Mouse (Mus musculus) activated CD4-positive, CD25-positive, alpha-beta regulatory T cell (primary cell): ENCODE data around the gene Gm9. TPM values are rescaled to one million over a fixed set of nuclear protein-coding genes. Genes with fewer than 3 reads are reported as not detected.

Experiments used
- polyA plus RNA-seq, 2 experiments: library from polyadenylated mRNA; unstranded; fragments of 100-300 nt; shearing (Covaris generic); gene quantifications; one replicate each; pipeline ENCODE4 v1.2.1; 2017

Gm9 gene
- polyA plus RNA-seq = not detected

GRCm38 (mm10) chrX:37210941-37211340 lies at the start of gene Gm9:
Gene Gm9 (minus strand): TSS chrX:37211041.

GRCm38 (mm10) chrX:37249619-37250018 lies 38.8 kb upstream of the Gm9 start, which contains the start of gene Rhox3a:
Gene Rhox3a (plus strand): TSS chrX:37249919.

GRCm38 (mm10) chrX:37244676-37245075 lies 33.8 kb upstream of the Gm9 start, which contains the start of gene Rhox2a:
Gene Rhox2a (plus strand): TSS chrX:37244976.

GRCm38 (mm10) chrX:37222158-37222557 lies 11.3 kb upstream of the Gm9 start, which contains the start of gene Rhox1:
Gene Rhox1 (minus strand): TSS chrX:37222258.

GRCm38 (mm10) chrX:37191105-37191743 lies 19.6 kb downstream of the Gm9 start, which contains the start of the genes Ndufa1 and Rnf113a1:
Gene Ndufa1 (minus strand): TSS chrX:37191163.
Gene Rnf113a1 (plus strand): TSS chrX:37191245.

GRCm38 (mm10) chrX:37168742-37169141 lies 42.1 kb downstream of the Gm9 start, which contains the start of gene Akap14:
Gene Akap14 (minus strand): TSS chrX:37168842.

Other genes with a start within 250 kb of the Gm9 start
- gene Sept6, start 219.2 kb downstream of the Gm9 start, polyA plus RNA-seq = 100 to 1,000 TPM; 108 to 117 TPM
- gene Sowahd, start 162.2 kb downstream of the Gm9 start, polyA plus RNA-seq = not detected
- 100 to 1,000 TPM; 448 to 584 TPM for gene Rpl39, start 125.6 kb downstream of the Gm9 start, polyA plus RNA-seq
- 10 to 100 TPM; 24.7 to 30.3 TPM for gene Upf3b, start 100.7 kb downstream of the Gm9 start, polyA plus RNA-seq
- gene Nkap, start 84.2 kb downstream of the Gm9 start, polyA plus RNA-seq = 10 to 100 TPM; 20.1 to 25.1 TPM
- under 1 TPM; 0.08 to 0.26 TPM for gene Akap14, start 42.2 kb downstream of the Gm9 start, polyA plus RNA-seq
- 100 to 1,000 TPM; 293 to 300 TPM for gene Ndufa1, start 19.9 kb downstream of the Gm9 start, polyA plus RNA-seq
- gene Rnf113a1, start 19.8 kb downstream of the Gm9 start, polyA plus RNA-seq = 10 to 100 TPM; 10.3 to 15.5 TPM
- under 1 TPM in 1 of 2 experiments, not detected in 1; 0.33 TPM for gene Rhox1, start 11.2 kb upstream of the Gm9 start, polyA plus RNA-seq
- gene Rhox2a, start 33.9 kb upstream of the Gm9 start, polyA plus RNA-seq = not detected
- not detected for gene Rhox3a, start 38.9 kb upstream of the Gm9 start, polyA plus RNA-seq
- gene Rhox4a, start 54.3 kb upstream of the Gm9 start, polyA plus RNA-seq = not detected
- gene Rhox3a2, start 169.0 kb upstream of the Gm9 start, polyA plus RNA-seq = not detected
- gene Rhox4a2, start 179.8 kb upstream of the Gm9 start, polyA plus RNA-seq = under 1 TPM in 1 of 2 experiments, not detected in 1; 0.61 TPM
- not detected for gene Rhox2b, start 201.0 kb upstream of the Gm9 start, polyA plus RNA-seq
- gene Rhox4b, start 221.5 kb upstream of the Gm9 start, polyA plus RNA-seq = under 1 TPM in 1 of 2 experiments, not detected in 1; 0.55 TPM
- not detected for gene Rhox2c, start 242.6 kb upstream of the Gm9 start, polyA plus RNA-seq
- gene Rhox3c, start 247.5 kb upstream of the Gm9 start, polyA plus RNA-seq = not detected